Mouse (Mus musculus) layer of hippocampus, adult 6 months (tissue): Measurements from ENCODE around the gene Naa25. TPM values are rescaled to one million over a fixed set of nuclear protein-coding genes. Genes with fewer than 3 reads are reported as not detected.

Experiments
- long read RNA-seq, 2 experiments: library from polyadenylated mRNA; unstranded; transcript quantifications; one replicate each; pipeline ENCODE4 v2.0.0; 2019 to 2020
- polyA plus RNA-seq: library from polyadenylated mRNA; unstranded; fragments of <200 nt; fragmentation: Nextera tagmentation; gene quantifications from 2 replicates; pipeline ENCODE4 v1.2.3, GENCODE M21; 2021

Gene Naa25
- 35.1 and 36.1 TPM in 2 replicates for polyA plus RNA-seq
- long read RNA-seq, experiment 1, partial matches to known transcripts = 113 of 135 reads
- long read RNA-seq, experiment 1, other reads (novel, unspliced or antisense) = 22 of 135 reads
- long read RNA-seq, experiment 2, full-length matches to known transcripts = 44 of 387 reads
- long read RNA-seq, experiment 2, partial matches to known transcripts = 295 of 387 reads
- long read RNA-seq, experiment 2, other reads (novel, unspliced or antisense) = 48 of 387 reads

DNA sequence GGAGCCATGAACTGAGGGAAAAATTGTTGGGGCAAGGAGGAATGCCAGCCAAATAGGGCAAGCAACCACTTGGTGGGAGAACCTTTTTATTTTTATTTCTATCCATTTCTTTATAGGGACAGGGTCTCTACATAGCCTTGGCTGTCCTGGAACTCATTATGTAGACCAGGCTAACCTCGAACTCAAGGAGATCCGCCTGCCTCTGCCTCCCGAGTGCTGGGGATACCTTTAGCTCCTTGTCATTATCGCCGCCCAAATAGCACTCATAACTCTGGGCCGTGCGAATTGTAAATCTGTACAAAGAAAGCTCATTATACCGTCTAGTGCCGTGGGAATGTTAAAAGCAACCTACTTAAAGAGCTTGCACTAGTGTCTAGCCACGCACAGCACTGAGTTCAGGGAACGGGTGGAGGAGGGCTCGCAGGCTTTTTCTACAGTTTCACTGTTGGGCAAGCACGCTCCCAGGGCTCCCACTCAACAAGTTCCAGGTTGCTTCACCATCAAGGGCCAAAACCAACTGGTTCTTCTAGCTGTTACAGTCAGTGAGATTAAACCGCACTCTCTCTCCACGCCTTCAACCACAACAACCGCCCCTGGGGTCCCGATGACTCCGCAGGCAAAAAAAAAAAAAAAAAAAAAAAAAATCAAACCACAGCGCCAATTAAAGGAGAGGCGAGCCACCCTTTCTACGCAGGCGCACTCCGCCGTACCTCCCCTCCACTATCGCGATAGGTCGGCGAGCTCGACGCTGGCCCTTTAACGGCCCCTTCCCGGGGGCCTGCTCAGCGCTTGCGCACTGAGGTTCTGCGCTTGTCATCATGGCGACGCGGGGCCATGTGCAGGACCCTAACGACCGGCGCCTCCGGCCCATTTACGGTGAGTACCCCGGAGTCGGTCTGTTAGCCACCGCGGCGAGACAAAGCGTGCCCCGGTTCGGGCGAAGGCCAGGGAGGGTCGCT, at the start of gene Naa25:
Naa25 (plus strand) TSS at position 750 of the 959 bp plus-strand sequence.

GRCm38 (mm10) chr5:121385461-121386119, 12.1 kb upstream of the Naa25 start, which contains the start of gene Trafd1:
Gene Trafd1 (minus strand): TSS chr5:121385632.

GRCm38 (mm10) chr5:121451644-121452025, 53.9 kb downstream of the Naa25 start, which contains the start of gene Tmem116:
Gene Tmem116 (plus strand): TSS chr5:121451893.

DNA sequence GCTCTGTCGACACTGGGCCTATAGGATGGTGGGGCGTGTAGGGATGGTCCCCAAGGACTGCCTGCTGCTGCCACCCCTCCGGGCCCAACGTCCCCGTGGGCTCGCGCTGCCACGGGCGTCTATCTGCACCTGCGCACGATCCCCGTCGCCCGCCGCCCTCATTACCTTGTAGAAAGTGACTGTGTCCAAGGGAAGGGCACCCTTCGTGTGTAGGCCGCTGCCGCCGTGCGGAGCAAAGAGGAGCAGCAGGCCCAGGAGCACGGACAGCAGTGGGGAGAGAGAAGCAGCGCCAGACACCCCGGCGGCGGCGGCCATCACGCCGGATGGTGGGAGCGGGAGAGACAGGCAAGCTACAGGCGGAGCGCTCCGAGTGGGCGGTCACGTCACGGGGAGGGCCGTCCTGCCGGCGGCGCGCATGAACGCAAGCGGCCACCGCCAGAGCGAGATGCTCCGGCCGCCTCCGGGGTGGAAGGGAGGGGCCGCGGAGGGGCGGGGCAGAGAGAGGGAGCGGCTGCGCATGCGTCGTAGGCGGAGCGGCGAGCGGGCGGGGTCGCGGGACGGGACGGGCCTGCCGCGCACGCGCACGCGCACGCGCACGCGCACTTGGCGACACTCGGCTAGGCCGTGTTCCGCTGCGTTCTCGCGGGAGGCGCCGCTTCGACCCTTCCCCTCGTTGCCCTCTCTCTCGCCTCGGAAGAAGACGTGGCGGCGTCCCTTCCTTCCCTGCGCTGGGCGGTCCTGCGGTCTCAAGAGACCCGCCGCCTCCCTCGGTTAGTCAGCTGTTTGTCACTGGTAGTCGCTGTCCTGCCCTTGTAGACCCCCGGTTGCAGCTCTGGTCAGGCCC, 54.5 kb downstream of the Naa25 start, which contains the start of gene Erp29:
Erp29 (minus strand) TSS at position 481 of the 844 bp plus-strand sequence.

Other genes with a start within 250 kb of the Naa25 start
- 18.4 and 19.1 TPM in 2 replicates for gene Ptpn11, start 206.5 kb upstream of the Naa25 start, polyA plus RNA-seq
- 935 and 955 TPM in 2 replicates for gene Rpl6, start 193.5 kb upstream of the Naa25 start, polyA plus RNA-seq
- 28.4 and 30.4 TPM in 2 replicates for gene Hectd4, start 177.7 kb upstream of the Naa25 start, polyA plus RNA-seq
- gene Trafd1, start 12.3 kb upstream of the Naa25 start, polyA plus RNA-seq = 41.6 and 42.5 TPM in 2 replicates
- gene Tmem116, start 54.0 kb downstream of the Naa25 start, polyA plus RNA-seq = 8.3 and 9.3 TPM in 2 replicates
- 157 and 184 TPM in 2 replicates for gene Erp29, start 54.6 kb downstream of the Naa25 start, polyA plus RNA-seq
- not detected in 2 replicates for gene Adam1b, start 105.5 kb downstream of the Naa25 start, polyA plus RNA-seq
- gene Adam1a, start 147.5 kb downstream of the Naa25 start, polyA plus RNA-seq = 0.18 and 0.24 TPM in 2 replicates
- not detected in 2 replicates for gene Gm42878, start 147.5 kb downstream of the Naa25 start, polyA plus RNA-seq
- gene Mapkapk5, start 148.0 kb downstream of the Naa25 start, polyA plus RNA-seq = 10.5 and 10.8 TPM in 2 replicates
- gene Aldh2, start 195.9 kb downstream of the Naa25 start, polyA plus RNA-seq = 87.9 and 114 TPM in 2 replicates
- gene Acad12, start 221.0 kb downstream of the Naa25 start, polyA plus RNA-seq = 1.8 and 2.0 TPM in 2 replicates